8 mouse cellular contexts compared by ENCODE assay signal in the genomic region with DNA sequence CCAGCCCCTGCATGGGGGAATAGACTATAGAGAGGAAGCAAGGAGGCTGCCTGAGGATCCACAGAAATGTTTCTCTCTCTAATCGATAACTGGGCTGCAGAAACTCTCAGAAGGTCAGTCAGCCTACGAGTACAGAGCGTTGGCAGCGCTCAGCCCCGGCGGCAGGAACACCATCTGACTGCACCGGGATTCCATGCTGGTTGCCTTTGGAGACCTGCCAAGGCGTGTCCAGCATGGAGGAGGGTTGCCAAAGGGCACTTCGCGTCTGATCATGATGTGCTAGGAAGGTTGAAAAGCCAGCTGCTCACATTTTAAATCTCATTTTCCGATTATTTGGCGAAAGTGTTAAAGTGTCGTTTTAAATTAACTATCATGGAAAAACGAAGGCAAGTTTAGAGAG. TPM values are rescaled to one million over a fixed set of nuclear protein-coding genes. Genes with fewer than 3 reads are reported as not detected.
DNase-seq lines count a peak whose midpoint lies in the region; ATAC-seq and TF ChIP-seq lines count a peak whose summit lies in the region.
"Had no signal": no experiment of that assay in that cellular context is flagged by ENCODE, and none has a peak within 500 bp of the region (broad histone marks: within the 10 kb centered on the region; RNA-seq: fewer than 3 reads in every experiment).

No protein-coding gene starts in this region.

- WGBS in midbrain, embryonic 14.5 days, result 41% methylated on average over 14 of the region's 14 CpGs
- 61% methylated on average over 14 of the region's 14 CpGs for WGBS in midbrain, embryonic 16.5 days
- 3% methylated on average over 14 of the region's 14 CpGs for WGBS in cerebellum, adult 2 months
- WGBS in intestine, postnatal 0 days, result 79% methylated on average over 14 of the region's 14 CpGs

- no peak overlapping the region for H3K4me3 ChIP-seq in midbrain, embryonic 14.5 days (replicated peaks; ENCODE audit: low read depth, low read length)
- H3K4me3 ChIP-seq in midbrain, embryonic 16.5 days (ENCODE audit: low read depth, low read length), result no peak overlapping the region
- no peak overlapping the region for H3K4me3 ChIP-seq in cerebellum, adult 2 months (replicated peaks; ENCODE audit: insufficient read depth, low read depth, low read length)
- no peak overlapping the region for H3K4me3 ChIP-seq in intestine, postnatal 0 days (ENCODE audit: low read depth, low read length)
- H3K4me3 ChIP-seq: myocyte had no signal

- no peaks in the 10 kb centered on the region; the same call in 1 of the 2 replicates for H3K4me1 ChIP-seq in midbrain, embryonic 14.5 days (ENCODE audit: control insufficient read depth, insufficient read depth, low read length)
- H3K4me1 ChIP-seq in midbrain, embryonic 16.5 days (ENCODE audit: control insufficient read depth, insufficient read depth, low read length), result 0 out of 2 replicates have a peak, but pooled peaks cover 3% of the 10 kb centered on the region
- peaks cover 19% of the 10 kb centered on the region for H3K4me1 ChIP-seq in cerebellum, adult 2 months (ENCODE audit: control insufficient read depth, insufficient read depth, low read length)
- no peaks in the 10 kb centered on the region for H3K4me1 ChIP-seq in intestine, postnatal 0 days (replicated peaks; ENCODE audit: control insufficient read depth, insufficient read depth, low read length)

- H3K27ac ChIP-seq in midbrain, embryonic 14.5 days (replicated peaks; ENCODE audit: low read depth, low read length), result no peak overlapping the region
- no peak overlapping the region for H3K27ac ChIP-seq in midbrain, embryonic 16.5 days (ENCODE audit: low read length)
- peak overlapping the region; percentile 49 for H3K27ac ChIP-seq in cerebellum, adult 2 months (ENCODE audit: insufficient read depth, low read length)
- H3K27ac ChIP-seq in intestine, postnatal 0 days (ENCODE audit: low read depth, low read length), result no peak overlapping the region

- DNase-seq in midbrain, embryonic 14.5 days, result peak; percentile 76
- DNase-seq in cerebellum, adult 2 months, result peak; percentile 94 to 96
- DNase-seq in heart, adult 8-10 months (ENCODE audit: low spot score), result peak; percentile 63
- DNase-seq in layer of hippocampus, adult 9-11 months, result peak; percentile 49

- TF ChIP-seq CTCF in cerebellum, adult 2 months (IDR thresholded peaks at IDR 0.05; ENCODE audit: borderline replicate concordance, insufficient read depth, low read depth, low read length), result no peak
- TF ChIP-seq CTCF in intestine, postnatal 0 days (IDR thresholded peaks at IDR 0.05; ENCODE audit: low read depth), result no peak

- H3K9me3 ChIP-seq in midbrain, embryonic 14.5 days (ENCODE audit: control insufficient read depth, low read length), result no peaks in the 10 kb centered on the region
- 0 out of 2 replicates have a peak, but pooled peaks cover 2% of the 10 kb centered on the region for H3K9me3 ChIP-seq in midbrain, embryonic 16.5 days (replicated peaks; ENCODE audit: control insufficient read depth, low read length, poor library complexity, severe bottlenecking)
- H3K9me3 ChIP-seq in intestine, postnatal 0 days (ENCODE audit: control insufficient read depth), result no peaks in the 10 kb centered on the region

- H3K36me3 ChIP-seq in midbrain, embryonic 14.5 days (ENCODE audit: control insufficient read depth, insufficient read depth, low read length), result no peaks in the 10 kb centered on the region
- H3K36me3 ChIP-seq in midbrain, embryonic 16.5 days (ENCODE audit: control insufficient read depth, insufficient read depth, low read length), result no peaks in the 10 kb centered on the region
- H3K36me3 ChIP-seq in intestine, postnatal 0 days (ENCODE audit: control insufficient read depth, insufficient read depth), result no peaks in the 10 kb centered on the region

- TF ChIP-seq POLR2A in cerebellum, adult 2 months (IDR thresholded peaks at IDR 0.05; ENCODE audit: borderline replicate concordance, insufficient read depth, low read length), result no peak

- no peaks in the 10 kb centered on the region for H3K27me3 ChIP-seq in midbrain, embryonic 14.5 days (ENCODE audit: control insufficient read depth, insufficient read depth, low read length)
- no peaks in the 10 kb centered on the region for H3K27me3 ChIP-seq in midbrain, embryonic 16.5 days (ENCODE audit: control insufficient read depth, insufficient read depth, low read depth, low read length)
- H3K27me3 ChIP-seq in cerebellum, adult 2 months (ENCODE audit: control insufficient read depth, insufficient read depth, low read length), result no peaks in the 10 kb centered on the region
- no peaks in the 10 kb centered on the region for H3K27me3 ChIP-seq in intestine, postnatal 0 days (replicated peaks; ENCODE audit: control insufficient read depth, insufficient read depth, low read length)

- no peak overlapping the region for H3K4me2 ChIP-seq in midbrain, embryonic 14.5 days (ENCODE audit: low read length)
- no peak overlapping the region for H3K4me2 ChIP-seq in midbrain, embryonic 16.5 days (ENCODE audit: low read length)
- no peak overlapping the region for H3K4me2 ChIP-seq in intestine, postnatal 0 days (replicated peaks; ENCODE audit: low read depth)

- H3K9ac ChIP-seq in midbrain, embryonic 14.5 days (replicated peaks; ENCODE audit: low read length), result no peak overlapping the region
- H3K9ac ChIP-seq in midbrain, embryonic 16.5 days (ENCODE audit: low read depth, low read length), result no peak overlapping the region
- no peak overlapping the region for H3K9ac ChIP-seq in intestine, postnatal 0 days (ENCODE audit: low read depth, low read length)

- no peak for ATAC-seq in midbrain, embryonic 14.5 days (ENCODE audit: low FRiP score, low TSS enrichment)
- no peak for ATAC-seq in midbrain, embryonic 16.5 days
- ATAC-seq in frontal cortex, adult (ENCODE audit: low TSS enrichment), result no peak
- ATAC-seq in intestine, postnatal 0 days, result no peak

RNA-seq across cellular contexts. Expression of a gene that starts 49.9 kb away (rescaled TPM):
- 17.4 and 18.4 TPM in 2 replicates for polyA plus RNA-seq in midbrain, embryonic 14.5 days (2014; fragmentation: Nextera tagmentation; extraction: Ambion mirVana)
- polyA plus RNA-seq in midbrain, embryonic 16.5 days (2015; fragmentation: Nextera tagmentation; extraction: Ambion mirVana), result 23.5 and 28.1 TPM in 2 replicates
- polyA plus RNA-seq in cerebellum, adult 2 months (2012; rRNA removed), result 33.3 and 35.7 TPM in 2 replicates
- total RNA-seq in heart, adult 8-10 months (2022), result 1 to 10 TPM; 1.9 to 2.5 (median 2.2) TPM
- polyA plus RNA-seq in intestine, postnatal 0 days (2015; fragmentation: Nextera tagmentation; extraction: Ambion mirVana), result 4.2 and 5.0 TPM in 2 replicates
- polyA plus RNA-seq: myocyte had no signal
